Mouse (Mus musculus) liver, postnatal 0 days (tissue): ENCODE measurements at regions not wholly inside any gene's neighbourhood (a gene's known extent, or its start where the extent isn't known, plus 50 kb on each side); places are given as distances from the start of the nearest gene placed in this dataset.

Experiments used
- ATAC-seq: fragments of 200-750 bp; cut with Nextera tagmentation; 2 replicates; pipeline ENCODE4 v1.8.0; 2017; ENCODE audit warnings: mild to moderate bottlenecking, moderate library complexity
- DNase-seq: peaks from one replicate; pipeline ENCODE4 v3.0.0-alpha.2; 2016
- H3K27ac ChIP-seq: fragments of 300-500 bp; sonication (generic); 2 replicates; pipeline ENCODE4 v1.5.1; 2014; ENCODE audit warnings: antibody characterized with exemption, moderate library complexity, mild to moderate bottlenecking, low read depth
- H3K27me3 ChIP-seq: fragments of 300-500 bp; sonication (generic); 2 replicates; pipeline ENCODE4 v1.6.1; 2014; ENCODE audit warnings: low read length, control low read depth, mixed read lengths; ENCODE audit not compliant: insufficient read depth
- H3K36me3 ChIP-seq: fragments of 300-500 bp; sonication (generic); replicated peaks from 2 replicates; pipeline ENCODE4 v1.6.1; 2014; ENCODE audit warnings: mild to moderate bottlenecking, control low read depth, low read length, moderate library complexity, mixed read lengths; ENCODE audit not compliant: insufficient read depth
- H3K4me1 ChIP-seq: fragments of 300-500 bp; sonication (generic); 2 replicates; pipeline ENCODE4 v1.6.1; 2014; ENCODE audit warnings: antibody characterized with exemption, mild to moderate bottlenecking, control low read depth; ENCODE audit not compliant: insufficient read depth
- H3K4me2 ChIP-seq: fragments of 300-500 bp; sonication (generic); 2 replicates; pipeline ENCODE4 v1.6.1; 2014; ENCODE audit warnings: low read depth, mild to moderate bottlenecking, low read length, moderate library complexity, mixed read lengths
- H3K4me3 ChIP-seq: fragments of 300-500 bp; sonication (generic); 2 replicates; pipeline ENCODE4 v1.5.1; 2014; ENCODE audit warnings: low read depth, low read length
- H3K9ac ChIP-seq: fragments of 300-500 bp; sonication (generic); replicated peaks from 2 replicates; pipeline ENCODE4 v1.6.1; 2014; ENCODE audit warnings: mild to moderate bottlenecking, moderate library complexity
- H3K9me3 ChIP-seq: fragments of 300-500 bp; sonication (generic); 2 replicates; pipeline ENCODE4 v1.6.1; 2016; ENCODE audit warnings: mild to moderate bottlenecking, control low read depth, low read length, mixed read lengths
- CTCF ChIP-seq: sonication (generic); IDR thresholded peaks from 2 replicates; pipeline ENCODE4 v1.5.1; 2016; ENCODE audit warnings: antibody characterized with exemption, low read depth
- EP300 ChIP-seq: IDR thresholded peaks from 2 replicates; pipeline ENCODE4 v1.6.1; 2016; ENCODE audit warnings: antibody characterized with exemption, low read depth, mild to moderate bottlenecking
- WGBS: fragments of 180-500 bp; shearing (Covaris S2); extraction: QIAGEN DNeasy Blood & Tissue Kit; methylation state at CpG from one replicate; pipeline ENCODE4 v1.1.7; 2014; ENCODE audit not compliant: insufficient replicate concordance; 5-methylcytosine and 5-hydroxymethylcytosine counted together

DNA sequence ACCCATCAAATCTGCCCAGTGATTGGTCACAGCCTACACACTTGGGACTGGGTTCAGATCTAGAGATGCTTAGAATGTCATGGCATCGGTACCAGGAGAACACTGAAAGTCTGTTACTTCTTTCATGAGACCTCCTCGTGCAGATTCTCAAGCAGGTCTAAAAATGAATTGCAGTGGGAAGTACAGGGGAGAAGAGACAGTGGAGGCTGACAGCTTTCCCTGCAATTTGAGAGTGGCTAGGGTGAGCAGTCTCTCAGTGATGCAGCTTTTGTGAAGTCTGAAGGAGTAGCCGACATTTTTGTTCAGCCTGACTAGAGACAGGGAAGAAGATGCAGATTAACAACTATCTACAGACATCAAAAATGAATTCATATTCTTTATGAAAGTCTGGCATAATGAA is 112.5 kb downstream of the Fam198b start:
- no peak overlapping the region for H3K9ac ChIP-seq
- H3K4me1 ChIP-seq: peaks cover 22% of the 10 kb centered on the region
- no peak overlapping the region for H3K4me3 ChIP-seq
- ATAC-seq: no peak
- DNase-seq: no peak
- no peaks in the 10 kb centered on the region for H3K9me3 ChIP-seq
- TF ChIP-seq CTCF (no peak), EP300 (no peak)
- H3K4me2 ChIP-seq: no peak overlapping the region
- no peaks in the 10 kb centered on the region for H3K36me3 ChIP-seq
- WGBS: 77% methylated on average over 3 of the region's 3 CpGs
- H3K27ac ChIP-seq: no peak overlapping the region
- H3K27me3 ChIP-seq: no peaks in the 10 kb centered on the region

DNA sequence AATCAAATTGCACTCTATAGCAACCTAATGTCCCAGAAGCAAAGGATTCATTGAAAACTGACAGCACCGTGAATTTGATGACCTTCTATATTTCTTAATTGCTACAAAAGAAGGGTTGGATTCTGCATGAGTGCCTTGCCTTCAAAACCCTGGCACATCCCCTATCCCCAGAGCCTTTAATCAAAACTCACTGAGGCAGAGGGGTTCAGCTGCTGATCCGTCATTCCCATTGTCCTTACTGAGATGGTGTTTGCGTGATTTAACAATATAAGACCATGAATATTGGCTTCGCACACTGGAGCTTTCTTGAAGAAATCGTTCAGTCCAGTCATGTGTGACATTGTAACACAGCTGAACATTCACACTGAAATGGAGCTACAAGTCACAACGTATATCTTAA is 118.0 kb downstream of the Fam198b start:
- no peak overlapping the region for H3K27ac ChIP-seq
- no peak for ATAC-seq
- no peak for DNase-seq
- TF ChIP-seq EP300 (no peak), CTCF (no peak)
- H3K27me3 ChIP-seq: no peaks in the 10 kb centered on the region
- H3K9me3 ChIP-seq: no peaks in the 10 kb centered on the region
- no peaks in the 10 kb centered on the region for H3K36me3 ChIP-seq
- 86% methylated on average over 6 of the region's 6 CpGs for WGBS
- H3K9ac ChIP-seq: no peak overlapping the region
- no peak overlapping the region for H3K4me2 ChIP-seq
- no peak overlapping the region for H3K4me3 ChIP-seq
- H3K4me1 ChIP-seq: no peaks in the 10 kb centered on the region

DNA sequence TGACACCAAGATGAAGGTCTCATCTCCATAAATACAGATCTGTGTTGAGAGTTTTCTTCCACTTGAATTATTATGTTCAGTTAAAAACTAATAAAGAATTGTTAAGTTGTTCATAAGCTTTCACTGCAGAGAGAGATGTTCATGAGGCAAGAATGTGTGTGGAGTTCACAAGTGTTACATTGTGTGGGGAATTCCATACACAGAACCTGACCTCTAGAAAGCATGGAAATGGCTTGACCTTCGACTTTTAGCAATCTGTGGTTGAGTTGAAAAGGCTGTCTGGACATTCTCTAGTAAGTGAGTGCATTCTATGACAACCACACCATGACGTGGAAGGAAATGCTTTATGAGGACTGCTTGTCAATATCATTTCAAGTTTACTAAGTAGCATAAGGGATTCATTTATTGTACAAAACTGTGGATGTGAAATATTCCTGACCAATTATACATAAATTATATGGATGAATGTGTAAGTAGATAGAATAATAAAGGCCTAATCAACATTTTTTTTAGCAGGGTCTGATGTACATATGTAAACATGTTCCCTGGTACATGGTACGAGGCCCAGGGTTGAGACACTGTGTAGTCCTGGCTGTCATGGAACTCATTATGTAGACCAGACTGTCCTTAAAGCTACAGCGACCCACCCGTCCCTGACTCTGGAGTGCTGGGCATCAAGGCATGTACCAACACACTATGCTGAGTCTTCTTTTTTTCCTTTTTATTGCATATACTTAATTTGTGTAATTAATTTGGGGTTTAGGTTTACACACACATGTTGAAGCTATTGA is 119.2 kb downstream of the Fam198b start:
- DNase-seq: no peak
- no peak for TF ChIP-seq CTCF
- ATAC-seq: no peak
- no peak overlapping the region for H3K4me3 ChIP-seq
- H3K4me2 ChIP-seq: no peak overlapping the region
- H3K27me3 ChIP-seq: no peaks in the 10 kb centered on the region
- no peak overlapping the region for H3K27ac ChIP-seq
- WGBS: 62% methylated on average over 5 of the region's 5 CpGs
- no peaks in the 10 kb centered on the region for H3K9me3 ChIP-seq
- no peaks in the 10 kb centered on the region for H3K36me3 ChIP-seq
- H3K9ac ChIP-seq: no peak overlapping the region
- H3K4me1 ChIP-seq: no peaks in the 10 kb centered on the region

DNA sequence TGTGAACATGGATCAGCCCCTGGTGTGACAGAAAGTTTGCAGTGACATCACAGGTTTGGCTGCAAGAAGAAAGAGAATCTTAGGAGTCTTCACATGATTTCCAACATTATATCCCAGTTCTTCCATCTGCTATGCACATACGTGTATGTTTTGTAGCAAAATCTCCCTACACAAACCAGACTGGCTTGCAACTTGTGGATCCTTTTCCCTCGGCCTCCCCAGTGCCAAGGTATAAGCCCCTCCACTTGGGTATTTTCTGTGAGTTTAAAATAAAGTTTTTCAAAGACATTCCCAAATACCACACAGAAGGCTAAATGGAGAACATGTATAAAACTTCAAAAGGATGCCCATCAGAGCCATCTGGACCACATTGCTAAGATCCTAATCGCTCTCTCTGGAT is 120.2 kb downstream of the Fam198b start:
- Histone ChIP-seq H3K9ac (no peak overlapping the region), H3K9me3 (no peaks in the 10 kb centered on the region), H3K4me1 (no peaks in the 10 kb centered on the region), H3K36me3 (no peaks in the 10 kb centered on the region), H3K27me3 (no peaks in the 10 kb centered on the region), H3K4me2 (no peak overlapping the region), H3K4me3 (no peak overlapping the region), H3K27ac (no peak overlapping the region)
- WGBS: 82% methylated on average over 3 of the region's 3 CpGs
- TF ChIP-seq EP300 (no peak), CTCF (no peak)
- no peak for DNase-seq
- ATAC-seq: no peak

DNA sequence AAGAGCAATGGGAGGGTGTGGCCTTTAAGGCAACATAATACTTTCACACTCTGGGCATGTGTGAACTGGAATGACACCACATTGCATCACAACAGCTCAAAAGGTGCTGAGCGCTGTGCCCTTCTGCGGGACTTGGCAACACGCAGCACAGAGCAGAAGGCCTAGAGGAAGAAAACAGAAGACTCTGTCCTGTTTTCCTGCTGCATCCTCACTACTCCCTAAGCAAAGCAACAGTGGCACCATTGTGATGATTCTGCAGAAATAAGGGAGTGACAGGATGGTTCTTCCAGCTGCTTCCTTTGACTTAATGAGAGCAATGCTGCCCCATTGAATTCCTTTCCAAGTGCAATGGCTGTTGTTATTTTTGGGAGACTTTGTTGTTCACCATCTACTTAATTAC is 120.6 kb downstream of the Fam198b start:
- H3K27ac ChIP-seq: no peak overlapping the region
- no peaks in the 10 kb centered on the region for H3K9me3 ChIP-seq
- TF ChIP-seq CTCF (no peak), EP300 (no peak)
- no peaks in the 10 kb centered on the region for H3K4me1 ChIP-seq
- H3K9ac ChIP-seq: no peak overlapping the region
- 77% methylated on average over 3 of the region's 3 CpGs for WGBS
- H3K4me3 ChIP-seq: no peak overlapping the region
- H3K27me3 ChIP-seq: no peaks in the 10 kb centered on the region
- ATAC-seq: no peak
- H3K4me2 ChIP-seq: no peak overlapping the region
- no peak for DNase-seq
- H3K36me3 ChIP-seq: no peaks in the 10 kb centered on the region

DNA sequence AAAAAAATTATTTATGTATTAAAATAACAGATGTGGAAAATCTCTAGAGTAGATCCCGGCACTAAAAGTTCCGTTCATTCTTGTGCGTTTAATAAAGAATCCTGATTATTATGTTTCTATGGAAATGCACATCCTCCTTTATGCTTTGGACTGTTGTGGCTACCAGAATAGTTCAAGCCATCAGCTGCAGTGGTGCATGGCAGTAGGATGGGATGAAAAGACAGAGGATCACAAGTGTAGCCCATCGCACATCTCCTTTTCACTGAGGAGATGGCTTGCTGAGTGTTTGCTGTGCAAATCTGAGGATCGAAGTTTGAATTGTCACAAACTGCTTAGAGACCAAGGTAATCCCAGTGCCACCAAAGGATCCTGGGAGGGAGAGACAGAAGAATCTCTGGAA is 121.0 kb downstream of the Fam198b start:
- H3K4me2 ChIP-seq: no peak overlapping the region
- WGBS: 85% methylated on average over 5 of the region's 5 CpGs
- no peak overlapping the region for H3K4me3 ChIP-seq
- H3K4me1 ChIP-seq: no peaks in the 10 kb centered on the region
- no peak for DNase-seq
- H3K27me3 ChIP-seq: no peaks in the 10 kb centered on the region
- TF ChIP-seq EP300 (no peak), CTCF (no peak)
- H3K9ac ChIP-seq: no peak overlapping the region
- no peaks in the 10 kb centered on the region for H3K9me3 ChIP-seq
- no peak overlapping the region for H3K27ac ChIP-seq
- ATAC-seq: no peak
- H3K36me3 ChIP-seq: no peaks in the 10 kb centered on the region
